Mouse (Mus musculus) intestine, embryonic 15.5 days (tissue): Measurements from ENCODE around the gene Amelx. TPM values are rescaled to one million over a fixed set of nuclear protein-coding genes. Genes with fewer than 3 reads are reported as not detected.

Source experiments
- polyA plus RNA-seq: library from polyadenylated mRNA; unstranded; fragments of >200 nt; fragmentation: Nextera tagmentation; extraction: Ambion mirVana; gene quantifications from 2 replicates; pipeline ENCODE4 v1.2.1, GENCODE M21; 2015

The Amelx gene
- polyA plus RNA-seq, 1 experiment from 2014 or later, result not detected

Other genes with a start within 250 kb of the Amelx start
- gene Hccs, start 133.2 kb upstream of the Amelx start, polyA plus RNA-seq, result 31.2 and 35.1 TPM in 2 replicates